Mouse (Mus musculus) bone marrow, adult 2 months (tissue): ENCODE results near the gene Ampd3.

Experiments used
- CTCF ChIP-seq: fragments of 200-500 bp; IDR thresholded peaks from 2 replicates; pipeline ENCODE4 v1.5.1; 2011; ENCODE audit warnings: low read length, control low read depth; ENCODE audit not compliant: control insufficient read depth, insufficient read depth
- POLR2A ChIP-seq: fragments of 200-500 bp; IDR thresholded peaks from 2 replicates; pipeline ENCODE4 v1.6.1; 2011; ENCODE audit warnings: low read depth, mild to moderate bottlenecking, control low read depth, low read length, borderline replicate concordance; ENCODE audit not compliant: control insufficient read depth

DNA sequence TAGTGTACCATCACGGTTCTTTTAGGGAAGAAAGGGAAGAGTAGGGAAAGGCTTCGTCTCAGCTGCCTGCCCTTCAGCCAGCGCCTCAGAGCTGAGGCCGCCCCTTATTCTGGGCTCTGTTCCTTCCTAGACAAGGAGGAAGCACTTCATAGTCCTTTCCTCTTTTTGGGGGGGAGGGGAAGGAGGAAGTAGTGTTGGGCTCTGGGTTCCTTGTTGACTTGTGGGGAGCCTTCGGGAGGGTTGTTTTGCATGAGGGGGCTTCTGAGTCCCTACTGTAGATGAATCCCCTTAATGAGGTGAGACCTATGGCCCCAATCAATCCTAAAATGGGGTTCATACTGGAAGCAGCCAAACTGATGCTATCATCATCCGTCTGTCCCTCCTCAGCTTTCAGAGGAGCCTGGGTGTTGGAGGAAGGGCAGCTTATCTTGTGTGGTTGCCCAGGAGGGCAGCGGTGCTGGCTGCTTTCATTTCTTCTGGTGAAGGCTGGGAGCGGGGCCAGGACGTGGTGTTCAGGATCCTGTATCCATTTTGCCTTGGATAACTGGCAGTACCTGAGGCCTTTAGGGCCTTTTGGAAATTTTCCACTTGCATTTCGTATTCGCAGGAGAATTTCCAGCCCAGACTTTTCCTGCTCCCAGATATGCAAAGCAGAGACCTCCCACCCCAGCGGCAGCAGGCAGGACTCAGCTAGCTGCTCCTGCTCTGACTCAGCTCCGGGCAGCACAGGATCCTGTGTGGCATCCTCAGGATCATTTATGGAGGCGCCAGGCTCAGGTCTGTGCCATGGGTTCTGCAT is 5.4 kb downstream of the Ampd3 start:
- TF ChIP-seq POLR2A: peak; percentile 48
- TF ChIP-seq CTCF: no peak
